ENCODE assay signal across 28 mouse cellular contexts in the genomic region with DNA sequence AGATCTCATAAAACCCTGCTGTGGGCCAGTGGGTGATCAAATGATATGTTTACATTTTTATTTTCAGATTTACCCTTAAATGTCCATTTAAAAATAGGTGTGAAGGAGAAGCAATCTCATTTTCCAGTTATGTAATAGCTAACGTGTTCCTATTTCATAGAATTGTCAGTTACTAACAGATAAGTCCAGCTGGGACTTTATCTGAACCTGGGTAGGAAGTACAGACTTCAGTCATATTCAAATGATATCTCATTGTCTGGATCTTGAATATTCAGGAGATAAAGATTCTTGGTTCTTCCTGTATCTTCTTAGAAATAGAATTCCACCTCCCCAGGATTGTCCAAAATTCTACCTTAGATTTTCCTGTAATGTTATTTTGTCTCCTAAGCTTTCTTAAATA. TPM values are rescaled to one million over a fixed set of nuclear protein-coding genes. Genes with fewer than 3 reads are reported as not detected.
"Had no signal": no experiment of that assay in that cellular context is flagged by ENCODE, and none has a peak within 500 bp of the region (broad histone marks: within the 10 kb centered on the region; RNA-seq: fewer than 3 reads in every experiment).

No protein-coding gene starts in this region.

- H3K4me2 ChIP-seq: embryonic facial prominence, embryonic 12.5 days; embryonic facial prominence, embryonic 13.5 days; embryonic facial prominence, embryonic 15.5 days; forebrain, embryonic 12.5 days; forebrain, embryonic 13.5 days; forebrain, embryonic 15.5 days had no signal

- H3K27ac ChIP-seq: embryonic facial prominence, embryonic 10.5 days; embryonic facial prominence, embryonic 12.5 days; embryonic facial prominence, embryonic 13.5 days; embryonic facial prominence, embryonic 15.5 days; forebrain, embryonic 10.5 days; forebrain, embryonic 12.5 days; forebrain, embryonic 13.5 days; forebrain, embryonic 15.5 days; gastrocnemius, adult 2 months; heart, adult 2 months had no signal

- H3K9me3 ChIP-seq: embryonic facial prominence, embryonic 10.5 days; embryonic facial prominence, embryonic 12.5 days; embryonic facial prominence, embryonic 13.5 days; embryonic facial prominence, embryonic 15.5 days; forebrain, embryonic 10.5 days; forebrain, embryonic 12.5 days; forebrain, embryonic 13.5 days; forebrain, embryonic 15.5 days had no signal

- H3K36me3 ChIP-seq: embryonic facial prominence, embryonic 10.5 days; embryonic facial prominence, embryonic 12.5 days; embryonic facial prominence, embryonic 13.5 days; embryonic facial prominence, embryonic 15.5 days; forebrain, embryonic 10.5 days; forebrain, embryonic 12.5 days; forebrain, embryonic 15.5 days had no signal

- DNase-seq: cerebellum, adult 8-10 months; cerebellum, adult 9-10 months; cerebellum, adult 9-11 months; cerebellum, postnatal 10 days; cerebellum, postnatal 14 days; cerebellum, postnatal 25 days; cerebellum, postnatal 36 days; embryo, embryonic 11 days; forebrain, postnatal 0 days; gastrocnemius, adult 2 months; gastrocnemius, postnatal 10 days; gastrocnemius, postnatal 14 days; gastrocnemius, postnatal 25 days; gastrocnemius, postnatal 36 days; heart, adult 18-20 months; heart, adult 2 months had no signal

- ATAC-seq: forebrain, embryonic 13.5 days; forebrain, embryonic 14.5 days; forebrain, embryonic 15.5 days; forebrain, embryonic 16.5 days; forebrain, postnatal 0 days had no signal

- H3K4me3 ChIP-seq: embryonic facial prominence, embryonic 10.5 days; embryonic facial prominence, embryonic 12.5 days; embryonic facial prominence, embryonic 13.5 days; embryonic facial prominence, embryonic 15.5 days; erythroblast, embryonic 14.5 days; forebrain, embryonic 10.5 days; forebrain, embryonic 12.5 days; forebrain, embryonic 13.5 days; forebrain, embryonic 15.5 days; gastrocnemius, adult 2 months; heart, adult 2 months had no signal

- H3K9ac ChIP-seq: embryonic facial prominence, embryonic 12.5 days; embryonic facial prominence, embryonic 13.5 days; embryonic facial prominence, embryonic 15.5 days; forebrain, embryonic 12.5 days; forebrain, embryonic 13.5 days; forebrain, embryonic 15.5 days; forebrain, postnatal 0 days had no signal

RNA-seq across cellular contexts. Expression of a gene that starts 5.6 kb away (rescaled TPM):
- total RNA-seq: granulocyte monocyte progenitor cell, adult 5-6 weeks had no signal
- polyA plus RNA-seq: erythroblast, embryonic 14.5 days had no signal
